Mouse (Mus musculus): ENCODE results near the gene Snf8. TPM values are rescaled to one million over a fixed set of nuclear protein-coding genes. Genes with fewer than 3 reads are reported as not detected.

Gene Snf8
- polyA plus RNA-seq, 1 experiment = 28.7 TPM

- DNase-seq = no peak
- 95% methylated on average over 8 of the region's 8 CpGs for WGBS
- TF ChIP-seq CTCF (IDR thresholded peaks at IDR 0.05; ENCODE audit: borderline replicate concordance, control insufficient read depth, extremely low read depth, insufficient read depth, low read length, poor library complexity) = no peak
- no peak for TF ChIP-seq POLR2A (IDR thresholded peaks at IDR 0.05; ENCODE audit: control insufficient read depth, extremely low read depth, insufficient read depth, low read length, poor library complexity)
- Histone ChIP-seq H3K27me3 (ENCODE audit: control insufficient read depth, insufficient read depth, low read length) (peaks cover 8% of the 10 kb centered on the region; the same call in 1 of the 2 replicates), H3K4me1 (replicated peaks; ENCODE audit: control insufficient read depth, insufficient read depth, low read length) (no peaks in the 10 kb centered on the region), H3K36me3 (ENCODE audit: control insufficient read depth, insufficient read depth, low read length) (no peaks in the 10 kb centered on the region), H3K27ac (ENCODE audit: control insufficient read depth, insufficient read depth, low read length) (no peak overlapping the region), H3K4me3 (ENCODE audit: control insufficient read depth, insufficient read depth, low read length) (no peak overlapping the region)
Measured at GRCm38 (mm10) chr11:95994151-95994550, 40.5 kb upstream of the Snf8 start.

GRCm38 (mm10) chr11:96003100-96003900 lies 31.4 kb upstream of the Snf8 start:
- H3K4me3 ChIP-seq (ENCODE audit: control insufficient read depth, insufficient read depth, low read length) = no peak overlapping the region
- DNase-seq = no peak
- no peak for TF ChIP-seq POLR2A (IDR thresholded peaks at IDR 0.05; ENCODE audit: control insufficient read depth, extremely low read depth, insufficient read depth, low read length, poor library complexity)
- no peak for TF ChIP-seq CTCF (IDR thresholded peaks at IDR 0.05; ENCODE audit: borderline replicate concordance, control insufficient read depth, extremely low read depth, insufficient read depth, low read length, poor library complexity)
- H3K36me3 ChIP-seq (ENCODE audit: control insufficient read depth, insufficient read depth, low read length) = no peaks in the 10 kb centered on the region
- peaks cover 26% of the 10 kb centered on the region for H3K27me3 ChIP-seq (ENCODE audit: control insufficient read depth, insufficient read depth, low read length)
- no peak overlapping the region for H3K27ac ChIP-seq (ENCODE audit: control insufficient read depth, insufficient read depth, low read length)
- 66% methylated on average over 12 of the region's 12 CpGs for WGBS
- H3K4me1 ChIP-seq (replicated peaks; ENCODE audit: control insufficient read depth, insufficient read depth, low read length) = peaks cover 16% of the 10 kb centered on the region; the same call in 1 of the 2 replicates

- no peak overlapping the region for H3K27ac ChIP-seq (ENCODE audit: control insufficient read depth, insufficient read depth, low read length)
- WGBS = 7% methylated on average over 32 of the region's 32 CpGs
- H3K27me3 ChIP-seq (ENCODE audit: control insufficient read depth, insufficient read depth, low read length) = peaks cover 26% of the 10 kb centered on the region
Measured at GRCm38 (mm10) chr11:96003969-96004792, 30.5 kb upstream of the Snf8 start.

DNA sequence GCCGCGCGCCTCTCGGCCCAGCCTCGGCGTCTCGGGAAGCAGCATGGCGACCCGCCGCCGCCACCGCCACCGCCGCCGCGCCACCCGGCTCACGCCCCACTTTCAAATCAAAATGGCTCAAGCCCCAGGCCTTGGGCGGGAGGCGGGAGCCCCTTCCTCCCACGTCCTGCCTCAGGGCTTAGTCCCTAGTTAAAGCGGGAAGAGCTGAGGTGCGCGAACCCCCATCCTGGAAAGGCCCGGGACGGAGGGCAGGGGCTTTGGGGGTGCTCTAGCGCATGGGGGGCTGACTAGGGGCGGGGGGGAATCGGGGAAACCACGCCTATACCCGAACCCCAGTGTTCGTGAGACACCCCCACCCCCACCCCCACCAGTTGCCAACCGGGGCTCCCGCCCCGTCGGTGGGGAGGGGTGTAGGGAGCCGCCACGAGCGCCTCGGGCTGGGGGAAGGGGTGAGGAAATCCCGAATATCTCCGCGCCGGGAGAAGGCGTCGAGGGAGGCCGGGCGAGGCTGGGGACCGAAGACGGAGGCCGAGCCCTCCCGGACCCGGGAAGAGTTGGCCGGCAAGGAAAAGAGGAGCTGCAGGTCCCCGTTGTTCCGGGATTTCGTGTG lies 29.8 kb upstream of the Snf8 start:
- Histone ChIP-seq H3K4me1 (replicated peaks; ENCODE audit: control insufficient read depth, insufficient read depth, low read length) (peaks cover 16% of the 10 kb centered on the region; the same call in 1 of the 2 replicates), H3K27me3 (ENCODE audit: control insufficient read depth, insufficient read depth, low read length) (peaks cover 26% of the 10 kb centered on the region), H3K27ac (ENCODE audit: control insufficient read depth, insufficient read depth, low read length) (no peak overlapping the region), H3K36me3 (ENCODE audit: control insufficient read depth, insufficient read depth, low read length) (no peaks in the 10 kb centered on the region), H3K4me3 (ENCODE audit: control insufficient read depth, insufficient read depth, low read length) (no peak overlapping the region)
- no peak for TF ChIP-seq CTCF (IDR thresholded peaks at IDR 0.05; ENCODE audit: borderline replicate concordance, control insufficient read depth, extremely low read depth, insufficient read depth, low read length, poor library complexity)
- TF ChIP-seq POLR2A (IDR thresholded peaks at IDR 0.05; ENCODE audit: control insufficient read depth, extremely low read depth, insufficient read depth, low read length, poor library complexity) = no peak
- peak; percentile 6 for DNase-seq
- 4% methylated on average over 57 of the region's 57 CpGs for WGBS

More at GRCm38 (mm10) chr11:96003969-96004792, 30.5 kb upstream of the Snf8 start:
- DNase-seq = no peak
- Histone ChIP-seq H3K4me1 (replicated peaks; ENCODE audit: control insufficient read depth, insufficient read depth, low read length) (peaks cover 16% of the 10 kb centered on the region; the same call in 1 of the 2 replicates), H3K4me3 (ENCODE audit: control insufficient read depth, insufficient read depth, low read length) (no peak overlapping the region), H3K36me3 (ENCODE audit: control insufficient read depth, insufficient read depth, low read length) (no peaks in the 10 kb centered on the region)
- no peak for TF ChIP-seq CTCF (IDR thresholded peaks at IDR 0.05; ENCODE audit: borderline replicate concordance, control insufficient read depth, extremely low read depth, insufficient read depth, low read length, poor library complexity)

- Histone ChIP-seq H3K4me3 (ENCODE audit: control insufficient read depth, insufficient read depth, low read length) (0 out of 2 replicates have a peak within 1 kb of the TSS, but pooled peaks have one; percentile 2), H3K36me3 (ENCODE audit: control insufficient read depth, insufficient read depth, low read length) (no peaks in the 10 kb centered on the region), H3K4me1 (replicated peaks; ENCODE audit: control insufficient read depth, insufficient read depth, low read length) (peaks cover 16% of the 10 kb centered on the region; the same call in 1 of the 2 replicates), H3K27ac (ENCODE audit: control insufficient read depth, insufficient read depth, low read length) (no peak within 1 kb of the TSS), H3K27me3 (ENCODE audit: control insufficient read depth, insufficient read depth, low read length) (peaks cover 26% of the 10 kb centered on the region)
- no peak for TF ChIP-seq POLR2A (IDR thresholded peaks at IDR 0.05; ENCODE audit: control insufficient read depth, extremely low read depth, insufficient read depth, low read length, poor library complexity)
- TF ChIP-seq CTCF (IDR thresholded peaks at IDR 0.05; ENCODE audit: borderline replicate concordance, control insufficient read depth, extremely low read depth, insufficient read depth, low read length, poor library complexity) = no peak
- WGBS = 4% methylated on average over 70 of the region's 74 CpGs
- DNase-seq = peak; percentile 5
Measured at GRCm38 (mm10) chr11:96005403-96006271, 29.0 kb upstream of the Snf8 start, which contains the start of gene Igf2bp1. Igf2bp1 (minus strand) TSS chr11:96005940.

Measured in thymus, adult 2 months (tissue).